Mouse (Mus musculus) yolk sac, embryonic 10.5 days (tissue): Measurements from ENCODE around the gene Furin.
A peak's percentile ranks its signal among the peaks of the same experiment; 100 is the strongest.

Experiments
- DNase-seq: peaks from one replicate; pipeline ENCODE4 v3.0.0-alpha.2; 2017; ENCODE audit warnings: low spot score

Gene Furin

DNA sequence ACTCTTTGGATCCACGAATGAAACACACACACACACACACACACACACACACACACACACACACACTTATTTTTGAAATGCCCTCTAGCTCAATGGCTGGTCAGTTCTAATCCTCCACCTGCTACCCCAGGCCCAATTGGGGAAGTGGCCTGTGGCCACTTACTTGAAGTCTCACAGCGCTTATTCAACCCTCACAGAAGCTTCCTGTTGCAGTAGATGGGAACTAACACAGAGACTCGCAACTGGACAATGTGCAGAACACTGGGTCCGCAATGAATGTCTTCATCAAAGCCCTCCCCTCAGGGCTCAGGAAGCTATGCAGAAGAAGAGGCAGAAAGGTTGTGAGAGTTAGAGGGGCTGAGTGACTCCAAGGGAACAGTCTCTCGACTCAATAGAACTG lies 22.5 kb upstream of the Furin start:
- no peak for DNase-seq

DNA sequence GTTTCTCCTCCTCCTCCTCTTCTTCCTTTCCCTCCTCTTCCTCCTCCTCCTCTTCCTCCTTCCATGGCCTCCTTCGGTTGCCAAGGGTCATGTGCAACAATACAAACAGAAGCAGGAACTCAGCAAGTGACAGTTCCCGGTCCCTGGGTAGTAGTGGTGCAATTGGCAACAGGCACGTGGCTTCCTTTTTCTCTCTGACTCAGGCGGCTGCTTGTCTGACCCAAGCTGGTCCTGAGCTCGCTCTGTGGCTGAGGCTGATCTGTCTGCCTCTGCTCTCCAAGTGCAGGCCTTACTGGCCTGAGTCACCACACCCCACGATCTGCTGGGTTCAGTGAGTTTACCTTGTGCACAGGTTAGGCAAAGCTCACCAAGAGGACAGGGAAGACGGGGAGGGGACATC lies 21.1 kb upstream of the Furin start:
- DNase-seq: no peak

DNA sequence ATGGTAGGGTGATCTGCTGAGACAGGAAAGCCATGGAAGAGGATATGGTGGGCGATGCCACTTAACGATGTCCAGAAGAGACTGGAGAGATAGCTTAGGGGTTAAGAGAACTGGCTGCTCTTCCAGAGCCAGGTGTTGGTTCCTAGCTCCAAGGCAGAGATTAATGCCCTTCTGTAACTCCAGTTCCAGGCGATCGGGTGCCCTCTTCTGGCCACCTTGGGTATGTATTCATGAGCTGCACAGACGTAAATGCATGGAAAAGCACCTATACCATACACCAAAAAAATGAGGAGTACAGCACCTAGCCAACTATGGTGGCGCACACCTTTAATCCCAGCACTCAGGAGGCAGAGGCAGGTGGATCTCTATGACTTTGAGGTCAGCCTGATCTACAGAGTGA lies 19.5 kb upstream of the Furin start:
- no peak for DNase-seq

DNA sequence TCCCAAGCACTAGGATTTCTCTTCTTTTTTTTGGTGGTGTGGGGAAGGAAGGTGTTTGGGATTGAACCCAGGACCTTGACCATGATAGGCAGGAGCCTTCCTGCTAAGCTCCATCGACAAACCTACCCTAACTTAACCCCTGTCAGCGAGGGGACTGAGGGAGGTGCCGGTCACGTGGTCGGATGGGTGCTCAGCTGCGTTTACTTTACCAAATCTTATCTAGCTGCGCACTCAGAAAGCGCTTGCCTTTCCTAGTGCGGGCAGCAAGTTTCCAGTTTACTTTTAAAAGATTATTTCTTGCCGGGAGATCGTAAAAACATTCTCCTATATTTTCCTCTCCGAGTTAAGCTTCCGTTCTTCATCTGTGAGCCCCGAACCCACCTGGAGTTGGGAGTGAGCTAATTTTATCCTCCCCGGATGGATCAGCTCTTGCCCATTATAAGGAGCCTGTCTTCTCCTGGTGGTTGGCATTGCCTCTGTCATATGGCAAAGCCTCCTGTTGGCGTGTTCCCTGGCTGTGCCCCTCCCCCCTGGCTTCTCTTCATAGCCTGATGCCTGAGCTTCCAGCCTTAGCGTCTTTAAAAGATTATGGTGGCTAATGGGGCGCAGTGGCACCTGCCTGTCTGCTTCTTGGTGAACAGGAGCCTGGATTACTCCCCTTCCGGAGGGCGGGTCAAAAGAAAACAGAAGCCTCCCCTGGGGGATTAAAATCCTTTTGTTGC lies 17.7 kb upstream of the Furin start:
- DNase-seq: no peak

DNA sequence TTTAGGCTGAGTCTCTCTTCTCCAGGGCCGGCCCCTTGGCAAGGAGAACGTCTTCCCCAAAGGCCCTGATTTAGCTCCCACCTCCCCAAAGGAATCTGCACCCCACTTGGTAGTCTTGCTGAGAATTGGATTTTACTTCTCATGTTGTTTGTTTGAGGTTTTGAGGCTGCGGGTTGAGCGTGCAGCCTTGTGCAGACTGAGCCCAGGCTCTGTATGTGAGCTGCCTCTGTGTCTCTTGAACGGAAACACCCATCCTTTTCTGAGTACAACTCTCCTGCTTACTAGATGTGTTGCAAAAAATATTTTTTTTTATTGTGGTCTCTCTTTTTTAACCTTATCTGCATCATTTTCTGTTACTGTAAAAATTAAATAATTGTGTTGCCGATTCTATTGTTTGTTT lies 16.3 kb upstream of the Furin start:
- DNase-seq: no peak

DNA sequence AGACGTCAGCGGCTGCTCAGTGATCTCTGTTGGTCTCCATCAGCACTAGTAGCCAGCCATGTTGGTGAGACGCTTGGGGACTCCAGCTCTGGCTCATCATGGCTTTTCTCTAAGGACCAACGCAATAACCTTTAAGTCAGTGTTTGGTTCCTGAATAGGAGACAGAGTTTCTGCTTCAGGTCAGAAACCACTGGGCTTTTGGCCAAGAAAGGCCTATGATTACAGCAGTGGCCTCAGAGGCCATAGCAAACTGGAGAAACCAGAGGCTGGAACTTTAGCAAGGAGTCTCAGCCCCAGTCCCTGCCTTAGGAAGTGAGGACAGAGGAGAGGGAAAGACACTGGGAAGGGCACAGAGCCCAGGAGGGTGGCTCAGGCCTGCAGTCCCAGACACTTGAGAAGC lies 15.3 kb upstream of the Furin start:
- no peak for DNase-seq

DNA sequence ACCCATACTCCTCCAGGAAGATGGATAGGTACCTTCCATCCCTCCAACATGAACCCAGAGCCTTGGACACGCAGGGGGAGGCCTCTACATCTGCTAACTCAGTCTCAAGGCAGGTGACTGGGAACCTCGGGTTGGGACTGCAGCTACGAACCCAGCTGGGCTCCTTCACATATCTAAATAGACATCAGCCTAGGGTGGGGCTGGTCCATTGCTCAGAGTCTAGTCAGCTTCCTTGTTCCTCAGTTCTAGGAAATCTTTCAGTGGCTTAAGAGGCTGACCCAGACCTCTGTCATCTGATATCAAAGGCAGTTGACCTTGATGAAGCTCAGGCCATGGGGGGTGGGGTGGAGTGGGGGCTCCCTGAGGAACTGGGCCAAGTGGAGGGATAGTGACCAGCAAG lies 14.0 kb upstream of the Furin start:
- DNase-seq: no peak

DNA sequence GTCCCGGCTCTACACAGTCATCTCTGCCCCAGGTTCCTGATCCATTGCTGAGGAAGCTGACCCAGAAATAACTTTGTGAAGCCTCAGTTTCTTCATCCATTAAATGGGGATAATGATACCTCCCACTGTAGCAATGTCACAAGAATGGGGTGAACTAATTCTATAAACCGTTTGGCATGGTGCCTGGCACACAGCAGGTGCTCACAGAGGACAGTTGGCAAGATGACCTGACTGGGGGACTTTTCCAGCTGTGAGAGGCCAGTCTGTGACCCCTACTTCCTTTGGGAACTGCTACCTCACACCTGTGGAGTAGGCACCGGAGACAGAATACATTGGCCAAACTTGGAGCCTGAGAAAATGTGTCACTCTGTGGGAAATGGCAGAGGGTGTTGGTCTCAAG lies 12.8 kb upstream of the Furin start:
- DNase-seq: no peak

DNA sequence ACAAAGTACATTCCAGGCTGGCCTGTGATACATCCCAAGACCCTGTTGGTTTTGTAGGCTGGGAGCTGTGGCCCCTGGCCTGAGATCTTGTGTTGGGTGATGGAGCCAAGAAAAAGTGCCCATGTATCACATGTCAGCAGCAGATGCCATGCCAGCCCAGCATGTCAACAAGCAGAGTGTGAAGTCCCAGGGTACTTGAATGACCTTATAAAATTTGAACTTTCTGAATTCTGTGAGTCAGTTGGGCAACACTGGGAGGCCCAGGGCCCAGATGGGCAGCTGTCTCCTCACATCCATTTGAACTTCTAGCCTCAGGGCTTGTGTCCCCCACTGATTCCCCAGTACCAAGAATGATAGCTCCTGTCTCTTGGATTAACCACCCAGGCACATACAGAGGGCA lies 12.4 kb upstream of the Furin start:
- no peak for DNase-seq

DNA sequence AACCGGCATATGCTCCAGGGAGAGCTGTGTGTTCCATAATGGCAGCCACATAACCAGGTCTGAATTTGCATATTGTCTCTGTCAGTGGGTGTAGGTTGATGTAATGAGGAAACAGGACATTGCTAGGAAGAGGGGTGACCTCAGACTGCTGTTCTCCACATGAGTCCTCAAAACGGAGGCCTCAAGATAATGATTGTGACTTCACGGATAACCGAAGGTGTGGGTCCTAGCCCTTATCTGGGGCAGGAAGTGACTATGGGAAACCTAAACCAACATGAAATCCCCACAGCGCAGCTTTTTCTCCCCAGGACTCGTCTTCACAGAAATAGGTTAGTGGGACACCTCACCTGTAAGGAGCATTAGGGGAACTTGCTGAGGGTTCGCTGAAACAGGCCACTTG lies 11.7 kb upstream of the Furin start:
- DNase-seq: no peak

DNA sequence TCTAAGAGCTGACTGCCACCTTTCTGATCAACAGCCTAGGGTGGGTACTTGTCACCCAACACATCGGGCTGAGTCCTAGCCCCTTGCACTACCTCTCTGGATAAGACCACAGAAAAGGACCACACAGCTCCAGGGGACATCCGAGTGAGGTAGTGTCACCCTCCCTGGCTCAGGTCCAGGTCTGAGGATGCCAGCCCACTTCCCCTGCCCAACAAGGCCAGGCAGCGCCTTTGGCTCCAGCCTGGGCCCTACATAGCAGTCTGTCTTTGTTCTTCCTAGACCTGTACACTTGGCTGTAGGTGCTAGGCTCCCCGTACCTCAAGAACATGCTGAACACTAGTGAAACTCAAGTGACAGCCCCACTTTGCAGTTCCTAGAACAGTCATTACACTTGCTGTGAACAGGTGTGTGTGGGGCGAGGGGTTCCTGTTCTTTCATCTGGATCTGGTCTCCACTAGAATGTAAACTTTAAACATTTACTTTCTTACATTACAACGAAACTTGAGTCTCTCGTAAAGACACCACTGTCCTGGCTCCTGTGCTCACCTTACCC lies 9.1 kb upstream of the Furin start:
- DNase-seq: no peak

DNA sequence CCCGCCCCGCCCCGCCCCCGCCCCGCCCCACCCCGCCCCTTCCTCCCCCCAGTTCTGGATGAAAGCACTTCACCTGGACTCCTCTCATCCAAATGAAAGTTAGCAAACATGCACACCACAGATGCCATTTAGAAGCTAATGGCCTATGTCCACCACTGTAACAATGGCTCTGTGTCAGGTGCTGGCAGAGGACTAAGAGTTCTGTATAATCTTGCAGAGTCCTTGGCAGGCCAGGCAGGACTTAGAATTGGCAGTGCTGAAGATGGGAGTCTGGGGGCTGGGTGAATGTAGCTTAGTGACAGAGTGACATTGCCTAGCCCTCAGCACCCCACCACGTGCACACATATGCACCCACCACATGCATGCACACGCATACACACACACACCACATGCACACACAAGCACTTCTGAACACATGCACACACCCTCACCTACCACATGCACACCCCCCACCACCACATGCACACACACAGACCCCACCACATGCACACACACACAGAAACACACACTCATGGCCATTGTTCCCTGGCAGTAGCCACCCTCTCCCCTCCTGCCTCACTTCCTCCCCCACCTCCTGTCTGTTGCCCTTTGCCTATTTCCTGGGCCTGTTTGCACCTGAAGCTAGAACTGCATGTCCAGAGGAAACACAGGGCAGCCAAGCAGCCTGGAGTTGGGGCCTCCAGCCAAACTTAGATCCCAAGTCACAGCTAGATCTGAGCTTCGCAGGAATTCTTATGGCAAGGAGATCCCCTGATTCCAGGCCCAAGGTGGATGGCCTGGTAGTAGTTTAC lies 8.5 kb upstream of the Furin start:
- DNase-seq: no peak

DNA sequence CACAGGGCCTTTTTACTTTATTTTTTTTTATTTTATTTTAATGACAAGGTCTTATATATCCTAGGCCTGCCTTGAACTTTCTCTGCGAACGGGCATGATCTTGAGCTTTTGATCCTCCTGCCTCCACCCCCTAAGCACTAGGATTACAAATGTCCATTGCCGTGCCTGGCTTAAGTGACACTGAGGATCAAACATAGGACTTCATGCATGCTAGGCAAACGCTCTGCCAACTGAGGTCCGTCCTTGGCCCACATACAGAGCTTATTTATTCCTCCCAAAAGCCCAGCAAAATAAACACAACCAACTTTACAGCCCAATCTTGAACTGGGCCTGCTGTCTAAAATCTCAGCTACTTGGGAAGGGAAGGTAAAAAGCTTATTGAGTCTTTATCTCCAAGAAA lies 7.5 kb upstream of the Furin start:
- DNase-seq: no peak

DNA sequence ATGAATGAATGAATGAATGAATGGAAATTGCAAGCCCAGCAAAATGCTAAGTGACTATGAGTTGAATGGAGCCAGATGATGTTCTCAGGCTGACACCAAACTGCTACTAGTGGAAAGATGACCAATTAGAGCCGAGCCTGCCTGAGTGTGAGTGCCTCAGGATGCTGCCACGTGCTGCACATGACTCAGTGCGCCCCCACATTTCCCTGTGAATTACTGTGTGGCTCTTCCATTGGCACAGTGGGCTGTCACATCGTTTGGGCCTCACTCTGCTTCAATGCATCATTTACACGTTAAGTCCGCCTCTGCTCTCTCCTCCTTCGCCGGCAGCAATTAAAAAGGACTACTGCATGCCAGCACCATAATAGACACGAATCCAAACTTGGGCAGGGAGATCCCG lies 7.0 kb upstream of the Furin start:
- no peak for DNase-seq

DNA sequence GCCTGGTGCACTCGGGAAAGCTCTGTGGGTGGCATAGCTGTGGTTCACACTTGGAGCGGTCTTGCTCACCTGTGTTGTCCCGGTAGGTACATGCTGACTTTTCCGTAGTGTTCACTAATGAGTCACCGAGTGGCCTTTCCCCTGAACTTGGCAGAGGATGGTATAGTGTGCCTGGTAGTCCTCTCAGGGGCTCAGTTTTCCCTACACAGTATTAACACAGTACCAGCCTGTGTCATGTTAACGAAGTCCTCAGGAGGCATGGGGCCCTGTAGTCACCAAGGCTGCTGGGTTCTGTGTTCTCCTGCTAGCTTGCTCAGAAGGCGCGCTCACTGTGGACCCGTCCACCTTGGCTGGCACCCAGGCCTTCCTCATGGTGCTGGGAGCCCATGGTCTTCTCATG lies 5.1 kb upstream of the Furin start:
- DNase-seq: no peak

DNA sequence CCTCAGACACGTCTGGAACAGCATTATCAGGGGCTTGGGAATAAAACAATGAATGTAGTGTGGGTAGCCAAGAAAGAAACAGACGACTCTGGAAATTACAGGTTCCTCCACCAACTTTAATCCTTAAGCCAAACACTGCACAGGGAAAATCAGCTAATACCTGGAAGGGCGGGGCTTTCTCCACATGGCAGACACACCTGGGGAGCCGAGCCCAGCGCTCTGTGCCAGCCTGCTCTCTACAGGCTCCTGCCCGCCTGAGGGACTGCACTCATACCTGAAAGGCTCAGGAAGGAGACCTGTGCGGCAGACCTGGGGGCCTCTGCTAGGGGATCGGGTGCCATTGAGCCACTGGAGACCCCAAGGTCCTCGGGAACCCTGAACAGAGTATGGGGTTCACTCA lies 2.5 kb upstream of the Furin start:
- no peak for DNase-seq

DNA sequence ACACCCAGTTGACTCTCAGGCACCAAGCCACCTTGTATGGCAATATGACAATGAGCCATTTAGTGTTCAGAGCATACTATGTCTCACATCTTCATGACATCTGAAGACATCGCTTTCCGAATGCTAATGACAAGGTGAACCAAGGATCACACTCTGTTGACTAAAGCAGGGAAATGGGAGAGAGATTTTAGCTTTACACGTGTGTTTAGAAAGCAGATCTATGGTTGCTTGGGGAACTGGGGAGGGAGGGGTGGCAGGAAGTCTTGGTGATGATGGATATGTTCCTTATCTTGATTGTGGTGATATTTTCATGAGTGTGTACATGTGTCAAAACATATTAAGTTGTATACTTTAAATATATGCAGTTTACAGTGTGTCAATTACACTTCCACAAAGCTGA lies 950 bp upstream of the Furin start:
- DNase-seq: no peak

DNA sequence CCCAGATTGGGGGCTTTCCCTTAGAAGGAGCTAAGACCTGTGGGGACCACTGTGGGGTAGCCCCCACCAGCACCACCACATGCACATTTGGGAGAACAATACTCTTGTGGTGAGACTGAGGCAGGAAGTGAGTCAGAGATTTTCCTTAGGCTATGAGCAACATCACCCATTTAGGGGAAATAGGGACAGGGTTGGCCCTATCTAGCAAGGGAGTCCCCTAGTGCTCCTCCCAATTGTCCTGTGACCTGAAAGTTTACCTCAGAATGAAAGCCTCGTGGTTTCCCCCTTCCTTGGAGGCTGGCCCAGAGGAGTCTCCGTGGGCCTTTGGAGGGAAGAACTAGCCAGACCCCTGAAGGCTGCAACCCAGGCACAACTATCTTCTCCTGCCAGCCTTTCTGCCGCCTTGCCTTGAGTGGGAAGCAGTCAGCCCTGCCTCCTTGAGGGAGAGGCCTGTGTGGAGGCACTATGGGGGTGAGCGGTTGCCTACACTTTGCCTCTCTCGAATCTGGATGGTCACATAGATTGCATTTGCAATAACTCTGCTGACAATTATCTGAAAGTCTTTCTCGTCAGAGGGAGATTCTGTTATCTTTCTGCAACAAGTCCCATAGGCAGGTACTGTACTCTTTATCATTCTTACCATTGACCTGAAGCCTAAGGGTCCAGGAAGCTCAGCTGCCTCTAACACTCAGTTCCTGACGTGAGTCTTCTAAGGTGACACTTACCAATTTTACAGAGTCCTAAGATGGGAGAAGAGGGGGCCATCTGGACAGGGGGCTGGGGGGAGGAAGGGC lies 938 bp downstream of the Furin start:
- DNase-seq: no peak

DNA sequence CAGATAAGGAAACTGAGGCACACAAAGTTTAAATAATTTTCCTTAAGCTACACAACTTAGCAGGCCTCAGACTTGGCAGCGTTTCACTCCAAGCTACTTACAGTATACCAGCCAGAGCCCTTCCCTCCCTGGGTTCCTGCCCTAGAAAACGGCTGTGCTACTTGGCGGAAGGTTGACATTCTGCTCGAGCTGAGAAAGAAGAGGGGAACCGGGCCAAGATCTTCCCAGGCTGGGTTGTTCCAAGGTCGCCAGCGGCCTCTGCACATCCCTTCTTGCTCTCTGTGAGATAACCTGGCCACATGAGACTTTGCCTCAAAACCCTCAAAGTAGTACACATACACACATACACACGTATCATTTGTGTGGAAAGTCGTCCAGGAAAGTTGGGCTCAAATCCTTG lies 1.7 kb downstream of the Furin start:
- no peak for DNase-seq

DNA sequence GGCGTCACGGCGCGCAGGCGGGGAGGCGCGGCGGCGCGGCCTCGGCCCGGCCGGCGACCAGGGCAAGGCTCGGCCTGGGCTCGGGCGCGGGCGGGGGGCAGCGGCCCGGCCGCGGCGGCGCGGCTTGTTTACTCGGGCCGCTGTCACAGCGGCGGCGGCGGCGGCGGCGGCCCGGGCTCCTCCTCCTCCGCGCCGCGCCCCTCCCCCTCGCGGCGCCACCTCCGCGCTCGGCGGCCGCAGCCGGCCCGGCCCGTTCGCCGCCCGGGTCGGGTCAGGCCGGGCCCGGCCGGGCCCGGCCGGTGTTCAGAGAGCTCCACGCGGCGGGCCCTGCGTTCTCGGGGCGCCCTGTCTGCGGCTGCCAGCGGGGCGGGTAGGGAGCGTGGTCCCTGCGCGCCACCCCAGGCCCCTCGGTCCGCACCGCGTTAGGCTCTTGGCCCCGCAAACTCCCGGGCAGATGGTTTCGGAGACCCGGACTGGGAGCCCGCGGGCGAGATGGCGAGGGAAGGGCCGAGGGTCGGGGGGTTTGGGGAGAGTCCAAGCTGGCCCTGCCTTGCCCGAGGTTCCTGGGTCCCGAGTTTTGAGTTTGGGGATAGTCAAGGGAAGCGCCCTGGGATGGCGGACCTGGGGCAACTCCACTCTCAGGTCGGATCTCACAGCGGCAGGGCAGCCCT lies 2.5 kb downstream of the Furin start:
- peak; percentile 70 for DNase-seq

DNA sequence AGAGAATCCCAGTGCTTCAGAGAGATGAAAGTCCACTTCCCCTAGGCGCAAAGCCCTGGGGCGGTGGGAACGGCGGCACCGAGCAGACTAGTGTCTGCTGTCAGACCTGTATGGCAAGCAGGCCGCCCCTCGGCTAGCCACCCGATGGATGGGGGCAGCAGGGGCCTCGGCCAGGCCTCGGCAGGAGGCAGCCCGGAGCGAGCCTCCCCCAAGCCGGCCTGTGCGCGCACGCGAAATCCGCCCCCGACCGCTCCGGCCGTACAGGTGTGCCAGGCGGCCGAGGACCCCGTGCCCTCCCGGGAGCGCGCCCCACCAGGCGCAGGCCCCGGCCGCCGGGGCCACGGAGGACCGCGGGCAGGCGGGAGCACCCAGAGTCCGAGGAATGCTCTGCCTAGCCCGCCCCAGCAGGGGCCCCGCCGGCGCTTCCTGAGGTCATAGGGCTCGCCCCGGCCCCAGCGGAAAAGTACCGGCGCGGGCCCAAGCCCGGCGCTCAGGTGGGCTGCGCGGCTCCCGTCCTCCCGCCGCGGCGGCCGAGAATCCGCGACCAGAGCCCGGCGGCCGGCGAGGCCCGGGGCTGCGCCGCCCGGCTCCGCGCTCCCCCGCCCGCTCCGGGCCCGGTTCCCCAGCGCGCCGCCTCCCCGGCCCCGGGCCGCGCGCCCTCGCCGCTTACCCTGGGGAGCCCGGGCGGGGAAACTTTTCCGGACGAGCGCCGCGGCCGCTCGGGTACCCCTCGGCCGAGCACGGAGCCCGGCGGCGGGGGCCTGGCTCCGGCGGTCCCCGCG lies 3.2 kb downstream of the Furin start:
- peak; percentile 73 for DNase-seq
